Mouse (Mus musculus) layer of hippocampus, adult 8-10 months (tissue): Measurements from ENCODE around the gene Entpd4b. TPM values are rescaled to one million over a fixed set of nuclear protein-coding genes. Genes with fewer than 3 reads are reported as not detected.
"Not testable (repeated sequence)": the region's sequence is repeated elsewhere in the genome, so short reads cannot be mapped to it uniquely, and the experiment has no call there.

Experiments
- DNase-seq, 2 experiments: peaks; one replicate each; pipeline ENCODE4 v3.0.0; 2022; ENCODE audit warnings: low spot score in 2 of 2
- total RNA-seq, 4 experiments: library from RNA; stranded (reverse); gene quantifications; 2 replicates each; pipeline ENCODE4 v1.2.4; 2022

Gene Entpd4b
- 10 to 100 TPM; 32.0 to 37.6 (median 35.8) TPM for total RNA-seq

DNA sequence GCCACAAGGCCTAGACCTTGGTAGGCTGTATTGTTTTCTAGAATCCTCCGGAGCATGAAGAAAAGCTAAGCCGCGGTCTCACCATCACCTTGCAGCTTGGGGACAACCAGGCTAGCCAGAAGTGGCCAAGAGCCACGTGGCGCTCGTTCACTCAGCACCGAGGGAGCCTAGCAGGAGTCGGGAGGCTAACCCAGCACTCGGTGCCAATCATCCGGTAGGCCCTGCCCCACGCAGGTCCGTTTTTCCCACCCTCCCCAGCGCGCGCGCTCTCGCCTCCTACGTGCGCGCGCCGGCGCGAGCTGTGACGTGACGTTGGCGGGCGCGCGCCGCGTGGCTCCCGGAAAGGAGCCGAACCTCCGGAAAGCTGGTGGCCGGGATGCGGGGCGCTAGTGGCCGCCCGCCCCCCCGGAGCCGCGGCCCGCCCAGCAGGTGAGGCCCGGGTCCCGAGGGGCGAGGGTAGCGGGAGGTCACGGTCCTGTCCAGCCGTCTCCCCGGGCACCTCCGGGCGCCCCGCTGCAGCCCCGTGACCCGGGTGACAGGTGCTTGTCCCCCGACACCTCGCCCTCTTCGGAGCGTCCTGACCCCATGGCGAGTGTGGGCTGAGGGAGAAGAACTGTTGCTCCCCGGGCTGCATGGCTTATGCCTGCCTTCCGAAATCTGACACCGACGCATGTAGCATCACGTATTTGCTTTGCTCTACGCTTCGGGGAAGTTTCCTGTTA lies at the start of gene Entpd4b:
Gene Entpd4b, plus strand, starts transcription at position 315 of the 722 bp plus-strand sequence.
- DNase-seq = not testable (repeated sequence)

GRCm38 (mm10) chr14:69507000-69507399 lies 48.2 kb upstream of the Entpd4b start:
- DNase-seq = not testable (repeated sequence)

- DNase-seq = not testable (repeated sequence)
Observed at GRCm38 (mm10) chr14:69512449-69512848, 42.8 kb upstream of the Entpd4b start, which contains the start of gene Gm27179. Gm27179 (minus strand) TSS chr14:69512549.

DNA sequence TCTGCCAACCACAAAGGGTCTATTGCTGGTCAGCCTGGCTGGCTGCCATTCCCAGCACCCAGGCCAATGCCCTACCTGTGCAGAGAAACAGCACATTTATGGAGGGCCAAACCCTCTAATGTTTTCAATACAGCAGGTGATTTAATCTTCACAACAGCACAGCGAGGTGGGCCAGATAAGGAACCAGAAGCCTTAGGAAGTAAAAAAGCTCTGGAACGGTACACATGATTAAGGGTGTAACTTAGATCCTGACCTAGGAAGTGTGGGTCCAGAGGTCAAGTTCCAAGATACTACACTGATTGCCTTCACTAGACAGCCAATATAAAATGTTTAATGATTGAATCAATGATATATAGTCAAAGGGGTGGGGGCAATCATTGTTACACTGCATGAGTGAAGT lies 34.4 kb upstream of the Entpd4b start:
- DNase-seq = not testable (repeated sequence)

- DNase-seq = not testable (repeated sequence)
Observed at GRCm38 (mm10) chr14:69523001-69523400, 32.2 kb upstream of the Entpd4b start.

DNA sequence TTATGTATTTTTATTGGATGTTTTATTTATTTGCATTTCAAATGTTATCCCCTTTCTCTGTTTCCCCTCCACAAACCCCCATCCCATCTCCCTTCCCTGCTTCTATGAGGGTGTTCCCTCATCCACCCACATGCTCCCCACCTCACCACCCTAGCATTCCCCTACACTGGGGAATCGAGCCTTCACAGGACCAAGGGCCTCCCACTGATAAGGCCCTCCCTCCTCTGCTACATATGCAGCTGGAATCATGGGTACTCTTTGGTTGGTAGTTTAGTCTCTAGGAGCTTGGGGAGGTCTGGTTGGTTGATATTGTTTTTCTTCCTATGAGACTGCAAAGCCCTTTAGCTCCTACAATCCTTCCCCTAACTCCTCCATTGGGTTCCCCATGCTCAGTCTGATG lies 29.0 kb upstream of the Entpd4b start:
- not testable (repeated sequence) for DNase-seq

GRCm38 (mm10) chr14:69536539-69536938 lies 18.7 kb upstream of the Entpd4b start:
- DNase-seq = not testable (repeated sequence)

GRCm38 (mm10) chr14:69540113-69540512 lies 15.1 kb upstream of the Entpd4b start:
- not testable (repeated sequence) for DNase-seq

DNA sequence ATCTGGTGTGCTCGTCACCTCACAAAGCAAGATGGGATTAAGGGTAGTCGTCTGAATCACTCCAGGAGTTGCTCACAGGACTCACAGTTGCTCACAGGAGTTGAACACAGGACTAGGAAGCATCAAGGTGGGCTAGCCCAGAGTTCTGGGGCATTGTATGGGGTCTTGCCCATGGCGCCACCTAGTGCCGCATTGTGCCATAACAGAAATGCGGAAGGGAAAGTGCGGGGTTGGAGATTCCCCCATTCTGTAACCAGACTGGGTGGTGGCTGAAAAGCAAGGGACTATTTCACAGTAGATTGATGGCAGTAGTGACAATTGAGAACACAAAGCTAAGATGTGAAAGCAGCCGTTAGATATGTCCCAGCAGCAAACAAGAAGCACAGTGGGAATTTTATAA lies 12.5 kb upstream of the Entpd4b start:
- not testable (repeated sequence) for DNase-seq

DNA sequence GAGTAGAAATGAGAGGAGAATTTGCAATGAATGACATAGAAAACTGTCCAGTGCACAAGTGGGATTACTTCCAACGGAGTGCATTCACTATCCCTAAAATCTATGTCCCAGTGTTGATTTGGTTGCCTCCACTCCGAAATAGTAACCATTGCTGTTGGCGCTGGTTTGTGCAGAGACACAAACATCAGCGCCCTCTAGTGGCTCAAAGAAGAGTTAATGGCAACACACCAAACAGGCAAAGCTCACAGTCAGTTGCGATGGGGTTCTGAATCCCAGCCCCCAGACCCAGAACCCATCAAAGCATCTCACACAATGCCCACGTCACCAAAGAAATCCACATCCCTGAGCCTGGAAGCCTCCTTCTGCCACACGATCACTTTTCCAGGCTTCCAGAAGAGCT lies 11.2 kb upstream of the Entpd4b start:
- DNase-seq = not testable (repeated sequence)

DNA sequence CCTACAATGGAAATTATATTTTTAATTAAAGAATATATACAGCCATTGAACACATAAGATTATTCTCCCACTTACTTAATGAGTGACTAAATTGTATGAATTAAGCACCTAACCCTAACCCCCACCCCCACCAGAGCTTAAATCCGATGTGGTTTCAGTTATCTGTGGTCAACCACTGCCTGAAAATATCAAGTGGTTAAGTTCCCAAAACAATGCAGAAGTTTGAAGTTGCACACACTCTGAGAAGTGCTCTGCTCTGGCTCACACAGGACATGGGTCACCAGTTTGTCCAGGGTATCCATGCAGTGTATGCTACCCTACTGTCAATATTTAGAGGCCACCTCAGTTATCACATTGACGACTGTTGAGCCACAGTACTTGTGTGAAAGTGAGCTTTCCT lies 10.2 kb upstream of the Entpd4b start:
- not testable (repeated sequence) for DNase-seq

DNA sequence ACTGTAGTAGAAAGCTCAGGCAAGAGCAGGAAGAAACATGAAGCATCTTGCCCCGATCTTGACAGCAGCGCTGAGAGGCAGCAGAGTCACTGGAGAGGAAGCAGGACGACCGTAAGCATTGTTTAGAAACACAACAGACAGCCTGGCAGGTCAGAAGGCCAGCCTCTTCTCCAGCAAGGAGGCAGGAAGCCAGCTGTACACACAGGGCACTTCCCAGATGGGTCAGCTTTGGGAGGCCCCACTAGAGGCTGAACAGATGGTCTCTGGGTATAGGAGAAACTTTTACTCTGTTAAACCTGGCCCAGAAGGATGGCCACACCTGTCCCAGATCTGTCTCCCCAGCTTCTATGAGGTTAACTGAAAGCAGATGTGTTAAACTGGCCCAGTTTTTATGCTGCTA lies 7.9 kb upstream of the Entpd4b start:
- not testable (repeated sequence) for DNase-seq

GRCm38 (mm10) chr14:69556820-69557219 lies 1.6 kb downstream of the Entpd4b start:
- DNase-seq = not testable (repeated sequence)

DNA sequence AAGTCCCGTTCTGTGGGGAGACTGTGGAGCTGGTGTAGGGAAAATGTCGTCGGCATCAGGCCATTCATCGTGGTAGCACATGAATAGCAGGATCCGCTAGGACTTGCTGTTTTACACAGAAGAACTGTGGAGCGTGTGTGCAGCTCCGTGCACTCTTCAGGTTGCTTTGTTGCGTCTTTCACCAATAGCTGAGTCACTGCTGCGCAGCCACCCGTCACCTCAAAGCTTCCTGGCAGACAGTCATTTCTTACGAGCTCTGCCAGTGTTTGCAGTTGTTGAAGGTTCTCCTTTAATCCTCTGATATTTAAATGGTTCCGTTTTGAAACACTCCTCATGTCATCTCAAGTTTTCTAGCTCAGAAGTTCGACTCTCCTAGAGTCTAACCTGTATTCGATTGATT lies 2.3 kb downstream of the Entpd4b start:
- not testable (repeated sequence) for DNase-seq

Other genes with a start within 250 kb of the Entpd4b start
- 1 to 10 TPM; 4.7 to 6.1 (median 5.4) TPM for gene Gm16867, start 52.1 kb upstream of the Entpd4b start, total RNA-seq
- gene Gm27179, start 42.9 kb upstream of the Entpd4b start, total RNA-seq = not detected